Mouse (Mus musculus) 416B (cell line): ENCODE measurements around the gene Pde7b.
A peak's percentile ranks its signal among the peaks of the same experiment; 100 is the strongest.

Experiments used
- DNase-seq: peaks from one replicate; pipeline ENCODE4 v3.0.0; 2011; ENCODE audit warnings: low read depth

Pde7b gene

DNA sequence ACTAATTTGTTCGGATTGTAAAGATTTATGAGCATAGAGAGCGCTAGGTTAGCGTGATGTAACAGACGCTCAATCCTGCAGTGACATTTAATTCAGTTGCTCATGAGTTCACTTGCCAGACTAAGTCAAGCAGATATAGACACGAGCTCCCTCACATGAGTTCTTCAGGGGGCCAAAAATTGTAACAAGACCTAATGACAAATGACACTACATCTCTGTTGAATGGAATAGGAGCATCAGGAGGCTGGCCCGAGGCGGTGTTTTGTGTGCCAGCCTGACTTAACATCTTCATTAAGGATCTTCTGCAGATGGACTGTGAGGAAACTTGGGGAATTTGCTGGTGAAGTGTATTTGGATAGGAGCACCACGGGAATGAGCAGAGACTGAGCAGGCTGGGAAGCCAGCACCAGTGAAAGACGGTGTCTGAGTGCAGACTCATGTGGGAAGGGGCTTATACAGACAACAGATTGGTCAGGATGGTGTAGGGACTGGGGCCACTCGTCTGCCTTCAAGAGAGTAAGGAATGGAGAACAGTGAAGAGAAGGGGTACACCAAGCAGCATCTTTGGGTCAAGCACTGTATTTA, 303.5 kb downstream of the Pde7b start:
- DNase-seq = no peak

DNA sequence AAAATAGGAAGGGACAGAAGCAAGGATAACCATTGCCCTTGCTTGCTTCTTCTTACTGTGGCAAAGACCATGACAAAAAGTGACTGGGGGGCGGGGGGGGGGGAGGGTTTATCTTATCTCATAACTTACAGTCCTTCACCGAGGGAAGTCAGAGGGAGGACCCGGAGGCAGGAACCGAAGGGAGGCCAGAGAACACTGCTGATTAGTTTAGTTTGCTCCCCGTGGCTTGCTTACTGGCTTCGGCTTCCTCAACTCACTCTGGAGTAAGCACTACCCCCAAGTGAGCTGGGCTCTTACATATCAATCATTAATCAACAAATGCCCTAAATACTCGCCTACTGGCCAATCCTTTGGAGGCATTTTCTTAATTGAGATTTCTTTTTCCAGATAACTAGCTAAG, 304.6 kb downstream of the Pde7b start:
- DNase-seq = no peak

DNA sequence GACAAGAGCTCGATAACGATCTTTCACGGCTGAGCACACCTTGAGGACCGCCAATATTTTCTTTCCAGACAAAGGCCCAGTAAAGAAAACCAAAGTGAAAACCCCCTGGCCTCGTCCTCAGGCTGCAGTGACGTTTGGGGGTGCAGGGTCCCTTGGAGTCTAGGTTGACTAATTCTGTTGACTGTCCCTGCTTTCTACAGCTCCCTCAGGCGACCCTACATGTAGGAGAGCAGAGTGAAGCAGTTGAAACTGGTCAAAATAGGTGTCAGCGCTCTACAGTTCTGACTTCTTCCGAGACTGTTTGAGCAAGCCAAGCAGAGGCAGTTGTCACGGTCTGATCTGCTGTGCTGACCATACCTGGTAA, 306.0 kb downstream of the Pde7b start:
- no peak for DNase-seq

DNA sequence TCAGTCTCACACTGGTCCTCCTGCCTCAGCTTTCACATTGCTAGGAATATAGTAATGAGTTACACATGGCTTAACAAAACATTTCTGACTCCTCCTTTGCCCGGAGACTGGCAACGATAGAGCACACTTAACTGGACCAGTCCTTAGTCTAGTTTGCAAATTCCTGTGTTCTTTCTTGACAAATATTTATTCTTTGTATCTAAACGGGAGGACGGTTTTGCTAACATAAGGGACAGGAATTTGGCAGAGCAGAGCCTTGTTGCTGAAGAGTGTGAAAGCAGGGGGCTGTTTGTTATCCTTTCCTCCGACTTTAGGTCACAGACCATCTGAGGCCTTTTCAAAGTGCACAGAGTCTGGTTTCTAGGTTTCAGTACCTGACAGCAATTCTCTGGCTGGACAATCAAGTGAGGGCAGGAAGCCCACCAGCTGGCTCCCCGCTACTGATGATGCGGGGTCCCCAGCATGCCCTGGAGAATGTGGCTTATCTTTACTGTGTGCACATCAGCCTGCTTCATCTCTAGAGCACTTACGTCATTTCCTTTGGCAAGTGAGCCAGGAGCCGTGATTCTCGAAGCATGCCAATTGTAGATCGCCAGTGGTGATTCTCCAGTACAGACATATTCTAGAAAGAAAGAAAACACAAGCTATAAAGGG, 306.5 kb downstream of the Pde7b start:
- no peak for DNase-seq

DNA sequence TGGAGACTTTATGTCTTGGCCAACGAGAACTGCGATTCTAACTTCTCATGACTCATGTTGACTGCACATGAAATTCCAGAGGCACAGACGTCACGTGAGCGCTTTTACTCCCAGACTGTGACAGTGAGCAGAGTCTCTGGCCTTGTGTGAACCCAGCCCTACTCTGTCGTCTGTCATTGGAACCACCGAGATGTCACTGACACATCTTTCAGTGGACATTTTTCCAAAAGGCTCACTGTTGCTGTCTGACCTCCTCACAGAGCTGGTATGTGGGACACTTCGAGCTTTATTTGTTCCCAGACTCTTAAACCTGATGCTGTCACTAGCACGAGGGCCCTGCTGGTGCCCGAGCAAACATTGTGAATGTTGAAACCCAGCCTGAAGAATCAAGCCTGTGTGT, 315.7 kb downstream of the Pde7b start:
- DNase-seq = no peak

DNA sequence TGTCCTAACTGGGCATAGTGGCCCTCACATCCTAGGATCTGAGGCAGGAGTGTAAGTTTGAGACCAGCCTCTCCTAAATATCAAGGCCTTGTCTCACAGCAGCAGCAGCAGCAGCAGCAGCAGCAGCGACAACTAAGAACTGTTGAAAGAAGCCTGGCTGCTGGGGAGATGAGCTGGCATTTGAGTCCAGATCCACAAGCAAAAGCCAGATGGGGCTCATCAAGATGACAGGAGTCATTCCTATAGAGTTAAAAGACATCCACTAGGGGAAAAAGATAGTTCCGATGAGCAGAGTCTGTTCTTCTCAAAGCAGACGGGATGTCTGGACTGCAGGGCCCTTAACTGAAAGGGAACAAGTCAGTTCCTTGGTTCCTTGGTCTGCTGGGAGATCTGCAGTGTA, 316.5 kb downstream of the Pde7b start:
- no peak for DNase-seq

DNA sequence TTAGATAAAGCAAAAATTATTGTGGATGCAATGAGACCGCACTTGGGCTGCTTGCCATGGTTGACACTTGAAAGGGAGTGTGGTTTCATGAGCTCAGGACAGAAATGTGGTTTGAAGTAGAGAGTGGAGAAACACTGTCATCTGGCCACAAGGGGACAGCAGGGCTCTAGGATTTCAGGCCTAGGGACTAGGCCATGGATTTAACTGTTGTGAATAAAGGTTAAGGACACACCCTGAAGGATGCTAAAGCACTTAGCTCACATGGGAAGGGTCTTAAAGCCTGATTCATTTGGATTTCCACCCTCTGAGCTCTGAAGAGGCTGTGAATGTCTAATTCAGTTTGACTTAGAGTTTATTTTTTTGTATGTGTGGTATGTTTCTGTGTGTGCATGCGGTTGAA, 319.4 kb downstream of the Pde7b start:
- peak; percentile 70 for DNase-seq

DNA sequence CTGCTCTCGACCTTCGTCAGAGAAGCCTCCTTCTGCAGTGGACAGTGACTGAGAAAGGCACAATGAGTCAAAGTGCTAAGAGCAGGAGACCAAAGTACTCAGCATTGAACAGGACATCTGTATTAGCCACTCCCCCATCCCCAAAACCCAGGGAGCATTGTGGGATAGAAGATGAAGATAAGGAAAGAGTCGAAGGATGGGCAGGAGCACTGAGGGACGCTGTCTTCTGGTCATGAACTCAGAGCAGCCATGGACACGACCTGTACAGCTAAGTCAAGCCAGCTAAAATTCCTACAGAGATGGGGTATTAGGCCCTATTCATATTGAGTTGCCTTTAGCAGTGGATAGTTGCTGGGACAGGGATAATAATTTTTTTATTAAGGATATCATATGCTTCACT, 321.9 kb downstream of the Pde7b start:
- no peak for DNase-seq

DNA sequence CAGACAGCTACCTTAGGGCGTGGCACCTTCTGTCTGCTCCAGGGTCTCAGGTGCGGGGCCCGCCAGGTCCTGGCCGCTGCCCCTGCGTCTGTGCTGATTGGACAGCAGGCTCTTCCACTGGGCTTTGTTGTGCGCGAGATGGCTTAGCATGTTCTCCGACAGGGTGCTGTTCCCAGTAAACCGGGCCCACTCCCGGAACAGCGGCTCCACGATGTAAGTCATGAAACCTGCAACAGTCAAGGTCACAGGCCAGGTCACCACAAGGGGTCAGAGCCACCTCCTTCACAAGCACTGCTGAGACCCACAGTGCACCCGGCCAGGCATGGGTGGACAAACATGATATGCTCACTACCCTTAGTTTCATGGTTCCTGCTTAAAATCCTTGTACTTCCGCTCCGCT, 324.5 kb downstream of the Pde7b start:
- no peak for DNase-seq

DNA sequence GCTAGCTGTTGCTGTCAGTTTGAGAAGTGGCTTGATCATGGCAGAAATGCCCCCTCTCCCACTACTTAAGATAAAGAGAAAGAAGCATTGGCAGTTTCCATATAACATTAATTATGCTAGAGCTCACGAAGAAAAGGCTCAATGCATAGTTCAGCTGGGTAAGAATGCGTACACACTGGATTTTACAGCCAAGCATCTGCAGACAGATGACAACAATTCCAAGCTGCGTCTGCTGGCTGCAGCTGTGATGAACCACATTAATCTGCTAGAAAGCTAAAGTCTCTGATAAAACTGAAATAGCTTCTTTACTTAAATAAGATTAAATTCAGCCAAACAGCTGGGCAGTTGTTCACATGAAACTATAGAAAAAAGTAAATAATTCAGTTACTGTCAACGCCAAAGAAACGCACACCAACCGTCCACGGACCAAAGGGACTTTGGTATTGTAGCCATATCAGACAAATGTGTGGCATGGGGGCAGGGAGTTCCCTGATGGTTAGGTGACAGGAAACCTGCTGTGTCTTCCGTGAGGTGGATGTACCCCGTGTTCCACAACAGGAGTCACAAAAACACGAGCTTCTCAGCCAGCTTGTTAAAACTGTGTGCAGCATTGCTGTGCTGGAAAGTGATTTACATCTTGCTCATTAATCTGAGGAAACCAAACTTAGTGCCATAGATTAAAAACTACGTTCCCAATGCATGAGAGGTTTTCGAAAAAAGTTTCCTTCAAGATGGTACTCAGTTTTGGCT, 326.1 kb downstream of the Pde7b start:
- no peak for DNase-seq

DNA sequence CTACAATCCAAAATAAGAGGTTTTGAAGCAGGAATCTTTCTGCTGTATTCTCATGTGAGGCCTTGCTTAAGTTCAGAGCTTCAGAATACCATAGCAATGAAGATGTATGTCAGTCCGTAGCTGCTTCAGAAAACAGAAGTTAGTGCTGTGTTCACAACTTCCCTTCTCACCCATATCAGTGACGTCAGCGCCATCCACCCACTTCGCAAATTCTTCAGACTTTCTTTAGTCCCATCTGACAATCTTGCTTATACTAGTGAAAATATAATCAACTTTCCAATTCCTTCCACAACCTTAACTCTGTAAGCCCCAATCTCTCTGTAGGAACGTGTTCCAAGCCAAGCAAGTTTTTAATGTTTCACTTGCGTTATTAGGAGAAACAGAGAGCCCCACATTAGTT, 326.7 kb downstream of the Pde7b start:
- DNase-seq = no peak

DNA sequence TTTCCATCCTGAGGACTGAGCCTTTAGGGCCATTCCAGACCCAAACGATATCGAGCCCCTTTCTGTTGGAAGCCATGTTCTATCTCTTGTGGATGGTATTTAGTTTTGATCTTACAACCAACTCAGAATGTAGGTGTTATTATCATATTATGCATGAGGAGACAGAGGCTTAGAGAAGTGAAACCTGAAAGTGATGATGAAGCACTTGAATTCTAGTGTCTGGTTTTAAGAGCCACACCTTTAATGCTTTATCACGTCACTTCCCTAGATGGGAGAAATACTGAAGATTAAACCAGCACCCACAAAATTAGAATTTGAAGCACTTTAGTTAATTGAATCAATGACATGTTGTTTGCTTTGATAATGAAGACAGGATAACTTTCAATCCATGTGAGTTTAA, 329.1 kb downstream of the Pde7b start:
- DNase-seq = no peak

DNA sequence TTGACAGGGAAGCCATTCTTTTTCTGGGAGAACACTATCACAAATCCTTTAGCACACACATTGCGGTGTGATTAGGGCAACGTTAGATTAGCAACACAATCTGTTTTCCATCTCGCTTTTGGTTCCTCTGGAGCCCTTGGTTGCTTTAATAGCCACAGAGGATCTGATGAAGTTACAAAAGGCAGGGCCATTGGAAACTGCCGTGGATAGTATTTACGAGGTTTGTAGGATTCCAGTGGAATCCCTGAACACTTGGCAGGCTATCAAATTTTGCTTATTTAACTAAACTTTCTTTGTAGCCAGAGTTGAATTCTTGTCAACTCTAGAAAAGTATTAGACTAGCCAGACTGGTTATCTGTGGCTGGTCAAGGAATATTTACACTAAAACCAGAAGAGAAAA, 330.1 kb downstream of the Pde7b start:
- no peak for DNase-seq

DNA sequence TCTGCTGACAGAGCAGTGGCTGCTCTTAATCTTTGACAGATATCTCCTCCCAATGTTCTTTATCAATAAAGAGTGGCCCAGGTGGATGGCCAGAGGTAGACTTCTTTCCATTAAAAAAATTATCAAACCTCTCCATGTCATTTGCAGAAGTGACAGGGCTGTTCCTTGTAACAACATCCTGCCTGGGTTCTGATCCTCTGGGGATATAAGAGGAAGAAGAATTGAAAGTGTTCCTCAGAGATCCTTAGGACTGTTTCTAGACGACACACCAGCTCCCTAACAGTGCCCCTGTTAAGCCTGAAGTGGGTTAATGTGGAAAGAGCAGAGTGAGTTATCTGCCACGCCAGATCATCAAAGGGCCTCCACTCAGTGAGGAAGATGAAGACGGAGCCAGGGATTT, 334.3 kb downstream of the Pde7b start:
- no peak for DNase-seq

DNA sequence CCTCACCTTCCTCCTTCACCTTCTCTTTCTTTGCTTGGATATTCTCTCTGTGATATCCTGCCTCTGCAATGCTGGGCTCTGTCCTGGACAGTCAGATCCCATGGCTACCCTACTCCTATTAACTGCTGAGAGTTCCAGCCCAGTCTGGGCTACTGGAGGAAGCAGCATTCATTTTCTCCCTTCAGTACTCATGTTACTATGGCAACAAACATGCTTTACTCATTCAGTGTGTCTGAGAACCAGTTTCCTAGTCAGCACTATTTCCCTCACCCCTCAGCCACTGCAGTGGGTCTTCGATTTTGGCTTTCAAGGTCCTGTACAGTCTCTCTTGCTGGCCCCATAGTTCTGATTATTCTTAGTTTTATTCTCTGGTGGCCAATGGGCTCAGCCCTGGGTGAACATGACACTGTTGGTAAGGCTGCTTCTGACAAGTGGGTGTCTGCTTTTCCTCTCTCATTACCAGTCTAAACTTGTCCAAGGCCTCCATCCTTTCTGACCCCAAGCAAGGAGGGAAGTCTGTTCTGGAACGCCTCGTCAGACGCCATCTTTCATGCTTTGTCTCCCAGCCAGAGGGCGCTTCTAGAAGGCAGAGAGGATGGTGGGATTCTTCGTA, 342.0 kb downstream of the Pde7b start:
- DNase-seq = no peak

DNA sequence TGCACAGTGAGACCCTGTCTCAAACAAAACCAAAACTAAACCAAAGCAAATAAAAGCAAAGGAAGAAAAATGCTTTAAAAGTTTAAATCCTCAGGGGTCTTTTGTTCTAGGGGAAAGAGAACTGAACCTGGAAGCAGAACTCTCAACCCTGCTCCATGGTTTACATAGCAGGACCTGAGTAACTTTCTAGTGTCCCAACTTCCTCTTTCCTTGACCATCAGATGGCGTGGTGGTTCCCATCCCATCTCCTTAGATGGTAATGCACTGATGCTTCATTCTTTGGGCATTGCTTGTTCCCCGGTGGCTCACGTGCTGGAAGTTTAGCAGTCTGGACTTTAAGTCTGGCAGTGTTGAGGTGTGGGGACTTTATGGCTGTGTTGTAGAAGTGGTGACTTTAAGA, 343.5 kb downstream of the Pde7b start:
- peak; percentile 18 for DNase-seq

DNA sequence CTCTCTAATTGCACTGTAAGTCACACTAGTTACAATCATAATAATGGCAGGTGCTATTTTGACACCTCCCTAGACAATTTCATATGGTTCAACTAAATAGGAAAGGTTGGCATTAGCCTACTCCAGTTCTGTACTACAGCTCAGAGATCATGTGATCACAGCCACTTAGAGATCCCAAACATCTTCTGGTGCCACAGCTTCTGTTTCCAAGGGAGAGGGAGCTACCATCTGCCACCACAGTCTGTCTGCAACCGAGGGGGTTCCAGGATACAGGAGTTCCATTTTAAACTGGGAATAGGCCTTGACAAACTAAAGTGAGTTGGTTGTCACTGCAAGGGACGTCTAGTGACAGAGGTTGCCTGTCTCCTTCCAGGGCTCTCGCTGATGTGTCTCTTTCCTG, 344.1 kb downstream of the Pde7b start:
- no peak for DNase-seq

DNA sequence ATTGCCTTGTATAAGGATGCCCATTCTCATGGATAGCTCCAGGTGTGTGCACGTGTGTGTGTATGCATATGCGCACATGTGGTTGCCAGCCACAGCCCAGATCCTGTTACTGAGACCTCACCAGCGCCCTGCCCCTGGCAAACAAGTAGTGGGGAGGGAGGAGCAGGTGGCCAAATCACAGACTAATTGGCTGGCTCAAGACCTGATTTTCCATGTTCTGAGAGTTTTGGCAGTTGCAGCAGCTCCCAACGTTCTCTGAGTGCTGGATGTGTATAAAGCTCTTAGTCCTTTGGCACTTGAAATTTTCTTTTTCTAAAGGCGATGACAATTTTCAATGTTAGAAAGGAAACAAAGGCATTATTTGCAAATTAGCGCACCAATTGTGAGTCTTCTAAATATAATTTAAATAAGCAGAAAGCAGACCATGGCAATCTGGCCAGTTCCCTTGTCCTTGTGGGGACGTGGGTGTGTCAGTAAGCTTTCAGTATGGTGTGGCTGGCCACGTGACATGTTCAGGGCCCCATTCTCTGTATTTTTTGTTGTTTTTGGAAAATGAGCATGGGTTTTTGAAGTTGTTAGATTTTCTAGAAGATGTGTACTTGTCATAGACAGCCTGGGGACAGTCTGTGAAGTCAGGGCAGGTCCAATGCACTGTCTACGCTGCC, 345.7 kb downstream of the Pde7b start:
- no peak for DNase-seq

DNA sequence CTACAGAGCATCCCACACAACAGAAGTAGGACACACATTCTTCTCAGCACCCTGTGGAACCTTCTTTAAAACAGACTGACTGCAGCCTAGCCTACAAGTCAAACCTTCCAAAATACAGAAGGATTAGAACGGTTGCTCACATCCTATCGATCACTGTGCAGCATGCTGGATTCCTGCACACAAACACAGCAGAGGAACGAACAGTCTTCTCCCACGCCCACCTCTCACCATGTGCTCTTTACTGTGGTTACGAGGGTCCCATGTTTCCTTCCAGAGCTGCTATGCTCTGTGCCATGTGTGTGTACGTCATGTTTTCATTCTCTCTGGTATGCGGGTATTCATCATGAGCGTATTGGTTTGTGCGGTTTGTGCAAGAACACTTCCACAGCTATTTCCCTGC, 347.3 kb downstream of the Pde7b start:
- no peak for DNase-seq

DNA sequence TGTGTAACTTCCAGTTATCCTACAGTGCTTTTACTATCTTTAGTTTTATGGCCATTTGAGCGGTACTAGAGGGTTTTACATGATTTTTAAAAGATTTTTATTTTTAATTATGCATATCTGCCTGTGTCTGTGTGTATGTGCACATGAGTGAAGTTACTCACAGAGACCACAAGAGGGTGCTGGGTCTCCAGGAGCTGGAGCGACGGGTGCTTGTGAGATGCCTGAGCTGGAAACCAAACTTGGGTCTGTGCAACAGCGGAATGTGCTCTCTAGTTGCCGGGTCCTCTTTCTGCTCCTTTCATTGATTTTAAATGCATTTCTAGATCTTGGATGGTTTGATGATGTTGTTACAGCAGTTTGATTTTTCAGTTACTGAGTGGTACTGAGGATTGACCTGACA, 352.8 kb downstream of the Pde7b start:
- DNase-seq = peak; percentile 18

DNA sequence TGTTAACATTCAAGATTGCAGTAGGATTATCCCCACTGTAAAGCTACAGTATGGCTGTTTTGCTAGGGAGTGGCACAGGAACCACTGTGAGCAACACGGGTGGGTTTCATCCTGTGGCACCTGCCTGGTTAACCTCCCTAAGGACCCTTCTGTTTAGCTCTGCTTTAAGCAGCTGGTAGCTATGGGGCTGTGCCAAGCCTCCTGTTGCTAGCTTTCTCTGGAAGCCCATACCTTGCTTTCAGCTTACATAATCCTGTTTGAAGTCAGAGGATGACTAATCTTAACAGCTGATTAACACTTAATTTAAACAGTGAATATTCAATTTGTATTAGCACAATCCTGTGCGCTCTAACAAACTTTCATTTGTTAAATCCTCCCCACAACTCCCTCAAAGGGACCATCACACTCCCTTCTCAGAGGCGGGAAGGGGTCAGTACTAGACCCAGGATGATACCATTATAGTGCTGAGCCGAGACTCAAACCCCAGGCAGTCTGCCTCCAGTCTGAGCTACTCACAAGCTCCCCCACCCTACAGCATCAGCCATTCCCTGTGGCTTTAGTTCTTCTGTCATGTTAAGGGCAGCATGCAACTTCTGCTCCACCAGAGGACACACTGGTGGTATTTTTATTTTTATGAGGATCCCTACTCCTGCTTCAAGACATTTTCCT, 362.3 kb downstream of the Pde7b start:
- DNase-seq = no peak
